Mouse (Mus musculus): Measurements from ENCODE around the gene Olfr822.
"Not testable (repeated sequence)": the region's sequence is repeated elsewhere in the genome, so short reads cannot be mapped to it uniquely, and the experiment has no call there.

Gene Olfr822

GRCm38 (mm10) chr10:130070910-130071309 is at the start of gene Olfr822:
TSS of gene Olfr822 (plus strand) at chr10:130071210.
- no peak for DNase-seq

- no peak for DNase-seq
These were observed 41.0 kb upstream of the Olfr822 start, which contains the start of gene Olfr821 for GRCm38 (mm10) chr10:130030048-130030447. TSS of gene Olfr821 (plus strand) at chr10:130030348.

GRCm38 (mm10) chr10:130037096-130037495 is 33.9 kb upstream of the Olfr822 start:
- DNase-seq, result no peak

GRCm38 (mm10) chr10:130092838-130093440 is 21.9 kb downstream of the Olfr822 start:
- DNase-seq, result no peak

GRCm38 (mm10) chr10:130096104-130096503 is 25.1 kb downstream of the Olfr822 start:
- DNase-seq, result no peak

- DNase-seq, result not testable (repeated sequence)
These were observed 44.3 kb downstream of the Olfr822 start, which contains the start of gene Olfr823 for GRCm38 (mm10) chr10:130115283-130115682. TSS of gene Olfr823 (minus strand) at chr10:130115383.

- DNase-seq, result not testable (repeated sequence)
These were observed 45.0 kb downstream of the Olfr822 start for GRCm38 (mm10) chr10:130116045-130116444.
